Mouse (Mus musculus): Measurements from ENCODE around the gene Gm6793. TPM values are rescaled to one million over a fixed set of nuclear protein-coding genes. Genes with fewer than 3 reads are reported as not detected.

The Gm6793 gene
- 0.21 and 0.29 TPM in 2 replicates for polyA plus RNA-seq (2015; fragmentation: Nextera tagmentation; extraction: Ambion mirVana)

GRCm38 (mm10) chr8:112014936-112015335 is at the start of gene Gm6793:
Gene Gm6793, minus strand, starts transcription at chr8:112015036.
- no peaks in the 10 kb centered on the region for H3K27me3 ChIP-seq (replicated peaks; ENCODE audit: control insufficient read depth, insufficient read depth, low read length)
- peaks cover 22% of the 10 kb centered on the region for H3K36me3 ChIP-seq (ENCODE audit: control insufficient read depth, insufficient read depth)
- H3K27ac ChIP-seq (ENCODE audit: low read depth, low read length) = no peak within 1 kb of the TSS
- ATAC-seq = no peak
- no peaks in the 10 kb centered on the region for H3K9me3 ChIP-seq (ENCODE audit: control insufficient read depth)
- 92% methylated on average over 11 of the region's 11 CpGs for WGBS
- TF ChIP-seq CTCF (IDR thresholded peaks at IDR 0.05; ENCODE audit: low read depth) = no peak
- no peak within 1 kb of the TSS for H3K4me3 ChIP-seq (ENCODE audit: low read depth, low read length)
- no peak within 1 kb of the TSS for H3K4me2 ChIP-seq (replicated peaks; ENCODE audit: low read depth)
- no peak within 1 kb of the TSS for H3K9ac ChIP-seq (ENCODE audit: low read depth, low read length)
- H3K4me1 ChIP-seq (replicated peaks; ENCODE audit: control insufficient read depth, insufficient read depth, low read length) = peaks cover 10% of the 10 kb centered on the region

DNA sequence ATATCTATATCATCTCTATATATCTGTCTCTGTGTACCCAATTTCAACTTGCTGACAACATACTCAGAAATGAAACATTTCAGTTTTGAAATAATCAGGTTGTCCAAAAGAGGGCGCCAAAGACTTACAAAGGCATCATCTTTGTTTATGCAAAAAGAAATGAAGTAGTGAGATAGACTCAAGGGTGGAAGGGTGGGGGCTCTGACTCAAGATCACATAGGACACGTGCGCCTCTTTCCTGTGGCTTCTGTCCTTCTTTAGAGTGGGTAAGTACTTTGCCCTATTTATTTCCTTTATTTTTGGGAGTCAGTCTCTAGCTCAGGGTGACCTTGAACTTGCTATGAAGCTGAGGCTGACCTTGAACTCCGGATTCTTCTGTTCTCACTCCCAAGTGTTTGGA is 46.5 kb upstream of the Gm6793 start:
- no peak for ATAC-seq
- Histone ChIP-seq H3K4me3 (ENCODE audit: low read depth, low read length) (no peak overlapping the region), H3K9ac (ENCODE audit: low read depth, low read length) (no peak overlapping the region)

DNA sequence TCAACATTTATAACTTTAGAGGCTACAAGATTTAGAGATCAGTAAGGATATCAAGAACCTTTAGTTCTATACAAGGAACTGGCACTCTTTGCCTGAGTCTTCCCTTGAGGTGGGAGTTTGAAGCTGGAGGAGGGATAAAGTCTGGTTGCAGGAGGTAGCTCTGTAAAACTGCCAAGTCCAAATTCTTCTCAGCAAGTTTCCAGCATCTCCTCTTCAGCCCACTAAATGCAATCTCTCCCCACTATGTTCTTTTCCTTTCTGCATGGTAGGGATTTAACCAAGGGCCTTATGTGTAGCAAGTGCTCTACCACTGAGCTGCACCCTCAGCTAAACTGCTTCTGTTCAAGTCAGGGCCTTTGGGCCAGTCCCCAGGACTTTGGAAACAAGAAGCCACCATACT is 39.6 kb upstream of the Gm6793 start:
- Histone ChIP-seq H3K9me3 (ENCODE audit: control insufficient read depth) (no peaks in the 10 kb centered on the region), H3K27ac (ENCODE audit: low read depth, low read length) (no peak overlapping the region), H3K4me3 (ENCODE audit: low read depth, low read length) (no peak overlapping the region), H3K4me1 (replicated peaks; ENCODE audit: control insufficient read depth, insufficient read depth, low read length) (no peaks in the 10 kb centered on the region), H3K9ac (ENCODE audit: low read depth, low read length) (no peak overlapping the region), H3K4me2 (replicated peaks; ENCODE audit: low read depth) (no peak overlapping the region), H3K27me3 (replicated peaks; ENCODE audit: control insufficient read depth, insufficient read depth, low read length) (no peaks in the 10 kb centered on the region), H3K36me3 (ENCODE audit: control insufficient read depth, insufficient read depth) (no peaks in the 10 kb centered on the region)
- no peak for ATAC-seq
- TF ChIP-seq CTCF (IDR thresholded peaks at IDR 0.05; ENCODE audit: low read depth) = no peak

More for the DNA sequence above, 46.5 kb upstream of the Gm6793 start:
- Histone ChIP-seq H3K27ac (ENCODE audit: low read depth, low read length) (no peak overlapping the region), H3K36me3 (ENCODE audit: control insufficient read depth, insufficient read depth) (no peaks in the 10 kb centered on the region), H3K9me3 (ENCODE audit: control insufficient read depth) (no peaks in the 10 kb centered on the region), H3K4me1 (replicated peaks; ENCODE audit: control insufficient read depth, insufficient read depth, low read length) (no peaks in the 10 kb centered on the region), H3K27me3 (replicated peaks; ENCODE audit: control insufficient read depth, insufficient read depth, low read length) (no peaks in the 10 kb centered on the region), H3K4me2 (replicated peaks; ENCODE audit: low read depth) (no peak overlapping the region)
- WGBS = 35% methylated on average over 4 of the region's 4 CpGs
- TF ChIP-seq CTCF (IDR thresholded peaks at IDR 0.05; ENCODE audit: low read depth) = peak; percentile 83

GRCm38 (mm10) chr8:112051537-112051936 is 36.7 kb upstream of the Gm6793 start:
- no peak for ATAC-seq
- Histone ChIP-seq H3K4me3 (ENCODE audit: low read depth, low read length) (no peak overlapping the region), H3K4me1 (replicated peaks; ENCODE audit: control insufficient read depth, insufficient read depth, low read length) (no peaks in the 10 kb centered on the region), H3K9ac (ENCODE audit: low read depth, low read length) (no peak overlapping the region), H3K36me3 (ENCODE audit: control insufficient read depth, insufficient read depth) (no peaks in the 10 kb centered on the region), H3K9me3 (ENCODE audit: control insufficient read depth) (no peaks in the 10 kb centered on the region), H3K4me2 (replicated peaks; ENCODE audit: low read depth) (no peak overlapping the region), H3K27me3 (replicated peaks; ENCODE audit: control insufficient read depth, insufficient read depth, low read length) (no peaks in the 10 kb centered on the region), H3K27ac (ENCODE audit: low read depth, low read length) (no peak overlapping the region)
- 73% methylated on average over 9 of the region's 9 CpGs for WGBS
- TF ChIP-seq CTCF (IDR thresholded peaks at IDR 0.05; ENCODE audit: low read depth) = 0 out of 2 replicates have a peak, but pooled peaks have one; percentile 6

GRCm38 (mm10) chr8:112049984-112050383 is 35.1 kb upstream of the Gm6793 start:
- no peak overlapping the region for H3K9ac ChIP-seq (ENCODE audit: low read depth, low read length)
- H3K4me2 ChIP-seq (replicated peaks; ENCODE audit: low read depth) = no peak overlapping the region
- no peak overlapping the region for H3K27ac ChIP-seq (ENCODE audit: low read depth, low read length)
- no peaks in the 10 kb centered on the region for H3K36me3 ChIP-seq (ENCODE audit: control insufficient read depth, insufficient read depth)
- no peaks in the 10 kb centered on the region for H3K9me3 ChIP-seq (ENCODE audit: control insufficient read depth)
- 0 out of 2 replicates have a peak, but pooled peaks have one; percentile 10 for TF ChIP-seq CTCF (IDR thresholded peaks at IDR 0.05; ENCODE audit: low read depth)
- WGBS = 75% methylated on average over 6 of the region's 6 CpGs
- no peak overlapping the region for H3K4me3 ChIP-seq (ENCODE audit: low read depth, low read length)
- H3K4me1 ChIP-seq (replicated peaks; ENCODE audit: control insufficient read depth, insufficient read depth, low read length) = no peaks in the 10 kb centered on the region
- no peaks in the 10 kb centered on the region for H3K27me3 ChIP-seq (replicated peaks; ENCODE audit: control insufficient read depth, insufficient read depth, low read length)
- no peak for ATAC-seq

DNA sequence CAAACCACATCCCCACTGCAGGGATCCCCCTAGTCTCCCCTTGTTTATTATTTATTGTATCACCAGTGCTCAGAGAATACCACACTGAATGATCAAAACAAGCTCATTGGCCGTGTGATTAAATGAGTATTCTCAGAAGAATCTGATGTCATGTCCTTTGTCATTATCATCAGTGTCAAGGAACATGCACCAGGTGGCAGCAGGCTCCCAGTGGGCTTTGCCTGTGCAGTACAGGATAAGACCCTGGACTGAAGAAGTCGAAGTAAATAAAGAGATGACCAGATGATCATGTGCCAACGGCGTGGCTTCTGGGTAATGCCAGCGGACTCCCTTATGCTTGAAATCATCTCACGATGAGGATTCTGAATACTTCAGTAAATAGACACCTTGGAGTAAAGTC is 33.5 kb upstream of the Gm6793 start:
- TF ChIP-seq CTCF (IDR thresholded peaks at IDR 0.05; ENCODE audit: low read depth) = no peak
- Histone ChIP-seq H3K4me1 (replicated peaks; ENCODE audit: control insufficient read depth, insufficient read depth, low read length) (no peaks in the 10 kb centered on the region), H3K4me3 (ENCODE audit: low read depth, low read length) (no peak overlapping the region), H3K27ac (ENCODE audit: low read depth, low read length) (no peak overlapping the region), H3K36me3 (ENCODE audit: control insufficient read depth, insufficient read depth) (no peaks in the 10 kb centered on the region), H3K4me2 (replicated peaks; ENCODE audit: low read depth) (no peak overlapping the region), H3K9ac (ENCODE audit: low read depth, low read length) (no peak overlapping the region), H3K9me3 (ENCODE audit: control insufficient read depth) (no peaks in the 10 kb centered on the region), H3K27me3 (replicated peaks; ENCODE audit: control insufficient read depth, insufficient read depth, low read length) (no peaks in the 10 kb centered on the region)
- WGBS = 75% methylated on average over 6 of the region's 6 CpGs
- ATAC-seq = no peak

- Histone ChIP-seq H3K4me2 (replicated peaks; ENCODE audit: low read depth) (no peak overlapping the region), H3K27me3 (replicated peaks; ENCODE audit: control insufficient read depth, insufficient read depth, low read length) (no peaks in the 10 kb centered on the region), H3K27ac (ENCODE audit: low read depth, low read length) (no peak overlapping the region), H3K9ac (ENCODE audit: low read depth, low read length) (no peak overlapping the region), H3K9me3 (ENCODE audit: control insufficient read depth) (no peaks in the 10 kb centered on the region), H3K36me3 (ENCODE audit: control insufficient read depth, insufficient read depth) (no peaks in the 10 kb centered on the region), H3K4me1 (replicated peaks; ENCODE audit: control insufficient read depth, insufficient read depth, low read length) (no peaks in the 10 kb centered on the region), H3K4me3 (ENCODE audit: low read depth, low read length) (no peak overlapping the region)
- no peak for ATAC-seq
- TF ChIP-seq CTCF (IDR thresholded peaks at IDR 0.05; ENCODE audit: low read depth) = peak; percentile 93
- WGBS = 2% methylated on average over 7 of the region's 7 CpGs
Observed at GRCm38 (mm10) chr8:112045896-112046295, 31.1 kb upstream of the Gm6793 start.

Data from intestine, postnatal 0 days (tissue).